Mouse (Mus musculus): Measurements from ENCODE around the gene Ddx43. TPM values are rescaled to one million over a fixed set of nuclear protein-coding genes. Genes with fewer than 3 reads are reported as not detected.

Gene Ddx43
- total and polyA plus RNA-seq, 2 experiments from 2014 or later = 0.31 TPM; not detected in 1

DNA sequence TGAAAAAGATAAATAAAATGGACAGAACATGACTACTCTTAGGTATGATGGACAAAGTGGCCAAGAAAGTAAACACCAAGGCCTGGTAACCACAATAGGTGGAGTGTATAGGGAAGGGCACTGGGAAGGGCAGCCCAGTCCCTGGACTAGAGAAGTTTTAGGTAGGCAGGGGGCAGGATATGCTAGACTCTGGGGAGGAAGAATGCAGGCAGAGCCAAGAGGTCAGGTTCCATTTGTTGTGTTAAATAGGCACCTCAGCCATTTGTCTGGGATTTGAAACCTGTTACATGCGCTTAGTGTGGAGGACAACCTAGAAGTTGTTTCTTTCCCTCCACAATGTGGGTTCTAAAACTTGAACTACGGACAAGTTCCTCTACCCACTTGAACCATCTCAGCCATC, 26.2 kb upstream of the Ddx43 start:
- Histone ChIP-seq H3K9ac (replicated peaks; ENCODE audit: low read length, poor library complexity, severe bottlenecking) (no peak overlapping the region), H3K4me3 (ENCODE audit: low read depth, low read length) (no peak overlapping the region), H3K36me3 (ENCODE audit: insufficient read depth, low read length) (no peaks in the 10 kb centered on the region), H3K27ac (ENCODE audit: low read depth, low read length) (no peak overlapping the region), H3K4me2 (ENCODE audit: low read depth, low read length, poor library complexity, severe bottlenecking) (no peak overlapping the region), H3K4me1 (ENCODE audit: insufficient read depth, low read length) (no peaks in the 10 kb centered on the region), H3K9me3 (ENCODE audit: low read length) (no peaks in the 10 kb centered on the region), H3K27me3 (ENCODE audit: insufficient read depth, low read length) (no peaks in the 10 kb centered on the region)
- no peak for ATAC-seq (ENCODE audit: low FRiP score)
- no peak for TF ChIP-seq CTCF (IDR thresholded peaks at IDR 0.05)
- WGBS = 92% methylated on average over 2 of the region's 2 CpGs
- DNase-seq (ENCODE audit: low spot score) = no peak

DNA sequence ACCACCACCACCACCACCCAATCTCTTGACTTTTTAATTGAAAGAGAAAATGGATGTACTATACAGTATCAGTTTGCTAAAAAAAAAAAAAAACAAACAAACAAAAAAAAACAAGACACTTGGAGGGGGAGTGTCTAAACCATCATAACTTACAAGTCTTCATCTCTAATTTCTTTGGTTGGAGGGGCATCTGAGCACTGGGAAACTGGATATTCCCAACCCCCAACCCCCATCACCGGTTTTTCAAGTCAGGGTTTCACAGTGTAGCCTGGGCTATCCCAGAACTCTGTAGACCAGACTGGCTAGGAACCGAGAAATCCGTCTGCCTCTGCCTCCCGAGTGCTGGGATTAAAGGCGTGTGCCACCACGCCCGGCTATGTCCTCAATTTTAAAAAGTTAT, 25.8 kb upstream of the Ddx43 start:
- WGBS = 94% methylated on average over 7 of the region's 7 CpGs
- H3K9me3 ChIP-seq (ENCODE audit: low read length) = no peaks in the 10 kb centered on the region
- no peak overlapping the region for H3K4me2 ChIP-seq (ENCODE audit: low read depth, low read length, poor library complexity, severe bottlenecking)
- no peak overlapping the region for H3K4me3 ChIP-seq (ENCODE audit: low read depth, low read length)
- H3K9ac ChIP-seq (replicated peaks; ENCODE audit: low read length, poor library complexity, severe bottlenecking) = no peak overlapping the region
- H3K27me3 ChIP-seq (ENCODE audit: insufficient read depth, low read length) = no peaks in the 10 kb centered on the region
- no peak for TF ChIP-seq CTCF (IDR thresholded peaks at IDR 0.05)
- H3K4me1 ChIP-seq (ENCODE audit: insufficient read depth, low read length) = no peaks in the 10 kb centered on the region
- DNase-seq (ENCODE audit: low spot score) (no peak), ATAC-seq (ENCODE audit: low FRiP score) (no peak)
- H3K36me3 ChIP-seq (ENCODE audit: insufficient read depth, low read length) = no peaks in the 10 kb centered on the region
- no peak overlapping the region for H3K27ac ChIP-seq (ENCODE audit: low read depth, low read length)

DNA sequence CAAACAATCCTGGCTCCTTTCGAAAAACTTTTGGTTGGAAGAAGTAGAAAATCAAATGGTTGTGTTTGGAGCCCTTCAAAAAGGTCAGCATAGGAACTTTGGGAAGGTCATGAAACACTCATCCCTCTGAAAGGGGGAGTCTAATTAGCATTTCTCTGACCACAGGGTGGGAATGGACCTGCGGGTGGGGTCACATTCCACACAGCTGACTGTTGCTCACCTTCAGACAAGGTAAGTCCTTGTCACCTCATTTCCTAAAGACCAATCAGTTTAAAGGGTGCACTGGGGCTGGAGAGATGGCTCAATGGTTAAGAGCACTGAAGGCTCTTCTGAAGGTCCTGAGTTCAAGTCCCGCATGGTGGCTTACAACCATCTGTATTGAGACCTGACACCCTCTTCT, 24.1 kb upstream of the Ddx43 start:
- no peak overlapping the region for H3K9ac ChIP-seq (replicated peaks; ENCODE audit: low read length, poor library complexity, severe bottlenecking)
- WGBS = 95% methylated on average over 3 of the region's 3 CpGs
- no peaks in the 10 kb centered on the region for H3K27me3 ChIP-seq (ENCODE audit: insufficient read depth, low read length)
- ATAC-seq (ENCODE audit: low FRiP score) (no peak), DNase-seq (ENCODE audit: low spot score) (no peak)
- no peak overlapping the region for H3K4me2 ChIP-seq (ENCODE audit: low read depth, low read length, poor library complexity, severe bottlenecking)
- no peaks in the 10 kb centered on the region for H3K9me3 ChIP-seq (ENCODE audit: low read length)
- H3K4me1 ChIP-seq (ENCODE audit: insufficient read depth, low read length) = no peaks in the 10 kb centered on the region
- H3K4me3 ChIP-seq (ENCODE audit: low read depth, low read length) = no peak overlapping the region
- H3K36me3 ChIP-seq (ENCODE audit: insufficient read depth, low read length) = no peaks in the 10 kb centered on the region
- no peak overlapping the region for H3K27ac ChIP-seq (ENCODE audit: low read depth, low read length)
- TF ChIP-seq CTCF (IDR thresholded peaks at IDR 0.05) = no peak

DNA sequence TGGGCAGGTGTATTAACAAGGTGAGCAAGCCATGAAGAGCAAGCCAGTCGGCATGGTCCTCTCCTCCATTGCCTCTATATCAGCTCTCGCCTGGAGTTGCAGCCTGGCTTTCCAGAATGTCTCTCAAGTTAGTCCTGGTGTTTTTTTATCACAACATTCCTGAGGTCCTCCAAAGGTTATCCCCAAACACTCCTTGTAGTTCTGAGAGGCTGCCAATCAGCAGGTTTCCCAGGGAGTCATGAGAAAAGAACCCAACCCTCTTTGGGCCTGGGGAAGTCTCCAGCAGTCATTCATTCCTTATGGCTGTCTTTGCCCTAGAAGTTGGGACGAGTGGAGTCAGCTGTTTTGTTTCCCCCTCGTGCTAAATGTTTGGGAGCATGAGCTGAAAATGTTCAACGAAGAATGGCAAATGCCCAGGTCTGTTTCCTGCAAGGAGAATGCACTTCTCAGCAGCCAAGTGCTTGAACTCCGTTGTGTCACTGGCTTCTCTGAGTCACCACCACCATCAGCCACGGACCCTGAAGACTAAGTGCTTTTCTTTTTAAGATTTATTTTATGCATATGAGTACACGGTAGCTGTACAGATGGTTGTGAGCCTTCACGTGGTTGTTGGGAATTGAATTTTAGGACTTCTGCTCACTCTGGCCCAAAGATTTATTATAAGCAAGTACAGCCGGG, 22.6 kb upstream of the Ddx43 start:
- peaks cover 3% of the 10 kb centered on the region; the same call in 1 of the 2 replicates for H3K4me1 ChIP-seq (ENCODE audit: insufficient read depth, low read length)
- DNase-seq (ENCODE audit: low spot score) (no peak), ATAC-seq (ENCODE audit: low FRiP score) (no peak)
- no peak overlapping the region for H3K27ac ChIP-seq (ENCODE audit: low read depth, low read length)
- no peak overlapping the region for H3K4me2 ChIP-seq (ENCODE audit: low read depth, low read length, poor library complexity, severe bottlenecking)
- no peaks in the 10 kb centered on the region for H3K27me3 ChIP-seq (ENCODE audit: insufficient read depth, low read length)
- no peak overlapping the region for H3K9ac ChIP-seq (replicated peaks; ENCODE audit: low read length, poor library complexity, severe bottlenecking)
- no peak overlapping the region for H3K4me3 ChIP-seq (ENCODE audit: low read depth, low read length)
- H3K36me3 ChIP-seq (ENCODE audit: insufficient read depth, low read length) = no peaks in the 10 kb centered on the region
- TF ChIP-seq CTCF (IDR thresholded peaks at IDR 0.05) = no peak
- no peaks in the 10 kb centered on the region for H3K9me3 ChIP-seq (ENCODE audit: low read length)
- WGBS = 84% methylated on average over 10 of the region's 10 CpGs

DNA sequence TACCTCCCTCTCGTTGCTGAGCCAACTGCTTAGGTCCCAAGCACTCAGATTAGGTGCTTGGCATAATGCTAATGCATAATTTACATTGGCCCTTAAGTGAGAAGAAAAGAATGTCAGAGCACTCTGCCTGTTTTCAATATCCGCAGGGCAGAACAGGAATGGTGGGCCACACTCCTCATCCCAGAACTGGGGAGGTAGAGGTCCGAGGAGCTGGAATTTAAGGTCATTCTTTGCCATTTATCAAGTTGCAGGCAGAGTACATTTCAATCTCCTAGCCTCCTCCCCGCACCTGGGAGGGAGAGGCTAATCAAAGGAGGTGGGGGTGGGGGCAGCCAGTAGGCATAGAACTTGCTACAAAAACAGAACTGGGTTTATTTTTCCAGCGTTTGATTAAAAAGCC, 21.2 kb upstream of the Ddx43 start:
- TF ChIP-seq CTCF (IDR thresholded peaks at IDR 0.05) = no peak

DNA sequence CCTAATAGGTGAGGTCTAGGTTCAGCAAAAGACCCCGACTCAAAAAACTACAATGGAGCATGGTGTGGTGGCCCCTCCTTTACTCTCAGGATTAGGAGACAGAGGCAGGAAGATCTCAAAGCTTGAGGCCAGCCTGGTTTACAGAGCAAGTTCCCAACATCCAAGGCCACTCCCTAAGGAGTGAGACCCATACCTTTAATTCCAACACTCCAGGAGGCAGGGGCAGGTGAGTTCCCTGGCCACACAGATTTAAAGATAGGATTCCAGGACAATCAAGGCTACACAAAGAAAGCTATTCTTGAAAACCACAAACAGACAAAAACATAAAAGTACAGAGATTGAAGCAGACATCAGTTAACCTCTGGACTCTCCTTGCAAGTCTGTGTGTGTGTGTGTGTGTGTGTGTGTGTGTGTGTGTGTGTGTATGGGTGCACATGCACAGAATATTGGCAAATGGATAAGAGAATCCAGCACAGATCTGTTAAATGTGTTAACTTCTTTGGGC, 20.6 kb upstream of the Ddx43 start:
- Histone ChIP-seq H3K4me2 (ENCODE audit: low read depth, low read length, poor library complexity, severe bottlenecking) (no peak overlapping the region), H3K9me3 (ENCODE audit: low read length) (no peaks in the 10 kb centered on the region), H3K4me1 (ENCODE audit: insufficient read depth, low read length) (peaks cover 7% of the 10 kb centered on the region; the same call in 1 of the 2 replicates), H3K27me3 (ENCODE audit: insufficient read depth, low read length) (no peaks in the 10 kb centered on the region), H3K36me3 (ENCODE audit: insufficient read depth, low read length) (no peaks in the 10 kb centered on the region), H3K4me3 (ENCODE audit: low read depth, low read length) (no peak overlapping the region), H3K27ac (ENCODE audit: low read depth, low read length) (no peak overlapping the region), H3K9ac (replicated peaks; ENCODE audit: low read length, poor library complexity, severe bottlenecking) (no peak overlapping the region)
- no peak for TF ChIP-seq CTCF (IDR thresholded peaks at IDR 0.05)
- 80% methylated on average over 1 of the region's 1 CpGs for WGBS
- ATAC-seq (ENCODE audit: low FRiP score) = no peak
- no peak for DNase-seq (ENCODE audit: low spot score)

More for the DNA sequence above, 21.2 kb upstream of the Ddx43 start:
- 65% methylated on average over 5 of the region's 5 CpGs for WGBS
- DNase-seq (ENCODE audit: low spot score) = no peak
- Histone ChIP-seq H3K9ac (replicated peaks; ENCODE audit: low read length, poor library complexity, severe bottlenecking) (no peak overlapping the region), H3K9me3 (ENCODE audit: low read length) (no peaks in the 10 kb centered on the region), H3K4me1 (ENCODE audit: insufficient read depth, low read length) (peaks cover 7% of the 10 kb centered on the region; the same call in 1 of the 2 replicates), H3K4me3 (ENCODE audit: low read depth, low read length) (no peak overlapping the region), H3K27me3 (ENCODE audit: insufficient read depth, low read length) (no peaks in the 10 kb centered on the region), H3K36me3 (ENCODE audit: insufficient read depth, low read length) (no peaks in the 10 kb centered on the region), H3K27ac (ENCODE audit: low read depth, low read length) (no peak overlapping the region), H3K4me2 (ENCODE audit: low read depth, low read length, poor library complexity, severe bottlenecking) (no peak overlapping the region)
- ATAC-seq (ENCODE audit: low FRiP score) = no peak
